Mouse (Mus musculus) neural tube, embryonic 15.5 days (tissue): ENCODE measurements around the gene BC048562. TPM values are rescaled to one million over a fixed set of nuclear protein-coding genes. Genes with fewer than 3 reads are reported as not detected.
A peak's percentile ranks its signal among the peaks of the same experiment; 100 is the strongest.

Experiments used
- ATAC-seq: fragments of 200-750 bp; cut with Nextera tagmentation; 2 replicates; pipeline ENCODE4 v1.8.0; 2017; ENCODE audit warnings: mild to moderate bottlenecking, moderate TSS enrichment, moderate library complexity; ENCODE audit not compliant: low FRiP score
- H3K27ac ChIP-seq: fragments of 300-500 bp; sonication (generic); replicated peaks from 2 replicates; pipeline ENCODE4 v1.5.1; 2015; ENCODE audit warnings: mild to moderate bottlenecking, inconsistent platforms
- H3K27me3 ChIP-seq: fragments of 300-500 bp; sonication (generic); replicated peaks from 2 replicates; pipeline ENCODE4 v1.6.1; 2015; ENCODE audit warnings: inconsistent platforms
- H3K36me3 ChIP-seq: fragments of 300-500 bp; sonication (generic); 2 replicates; pipeline ENCODE4 v1.6.1; 2015; ENCODE audit warnings: inconsistent platforms
- H3K4me1 ChIP-seq: fragments of 300-500 bp; sonication (generic); 2 replicates; pipeline ENCODE4 v1.6.1; 2015; ENCODE audit warnings: inconsistent platforms
- H3K4me2 ChIP-seq: fragments of 300-500 bp; sonication (generic); 2 replicates; pipeline ENCODE4 v1.6.1; 2015; ENCODE audit warnings: inconsistent platforms, mild to moderate bottlenecking, moderate library complexity
- H3K4me3 ChIP-seq: fragments of 300-500 bp; sonication (generic); replicated peaks from 2 replicates; pipeline ENCODE4 v1.5.1; 2015; ENCODE audit warnings: mild to moderate bottlenecking, inconsistent platforms
- H3K9ac ChIP-seq: fragments of 300-500 bp; sonication (generic); replicated peaks from 2 replicates; pipeline ENCODE4 v1.6.1; 2015; ENCODE audit warnings: mild to moderate bottlenecking, inconsistent platforms
- H3K9me3 ChIP-seq: fragments of 300-500 bp; sonication (generic); replicated peaks from 2 replicates; pipeline ENCODE4 v1.6.1; 2016; ENCODE audit warnings: inconsistent platforms
- WGBS: fragments of 180-500 bp; shearing (Covaris S2); methylation state at CpG from one replicate; pipeline ENCODE4 v1.1.7; 2015; ENCODE audit warnings: mixed read lengths; 5-methylcytosine and 5-hydroxymethylcytosine counted together
- polyA plus RNA-seq: library from polyadenylated mRNA; unstranded; fragments of >200 nt; fragmentation: Nextera tagmentation; extraction: Ambion mirVana; gene quantifications from 2 replicates; pipeline ENCODE4 v1.2.1, GENCODE M21; 2015

The BC048562 gene
- polyA plus RNA-seq, 1 experiment from 2014 or later, result not detected

- peak overlapping the region; percentile 92 for H3K4me2 ChIP-seq
- no peaks in the 10 kb centered on the region for H3K9me3 ChIP-seq
- H3K27me3 ChIP-seq, result no peaks in the 10 kb centered on the region
- no peak overlapping the region for H3K27ac ChIP-seq
- H3K36me3 ChIP-seq, result peaks cover 54% of the 10 kb centered on the region
- no peak for ATAC-seq
- peak overlapping the region; percentile 85; the same call in 1 of the 2 replicates for H3K9ac ChIP-seq
- H3K4me1 ChIP-seq, result peaks cover 27% of the 10 kb centered on the region
- WGBS, result 85% methylated on average over 16 of the region's 16 CpGs
- H3K4me3 ChIP-seq, result peak overlapping the region; percentile 88
These were observed 55.9 kb downstream of the BC048562 start for GRCm38 (mm10) chr9:108492043-108492750.

GRCm38 (mm10) chr9:108493246-108493645, 57.0 kb downstream of the BC048562 start:
- ATAC-seq, result no peak

GRCm38 (mm10) chr9:108494146-108494825, 58.0 kb downstream of the BC048562 start:
- H3K9ac ChIP-seq, result no peak overlapping the region
- H3K27ac ChIP-seq, result no peak overlapping the region
- no peak overlapping the region for H3K4me3 ChIP-seq
- WGBS, result 94% methylated on average over 19 of the region's 19 CpGs
- H3K4me1 ChIP-seq, result peaks cover 26% of the 10 kb centered on the region
- H3K4me2 ChIP-seq, result no peak overlapping the region
- no peaks in the 10 kb centered on the region for H3K9me3 ChIP-seq
- peaks cover 72% of the 10 kb centered on the region for H3K36me3 ChIP-seq
- no peaks in the 10 kb centered on the region for H3K27me3 ChIP-seq
- no peak for ATAC-seq

More at GRCm38 (mm10) chr9:108493246-108493645, 57.0 kb downstream of the BC048562 start:
- no peak overlapping the region for H3K4me2 ChIP-seq
- no peak overlapping the region for H3K9ac ChIP-seq
- 97% methylated on average over 8 of the region's 8 CpGs for WGBS
- peaks cover 63% of the 10 kb centered on the region for H3K36me3 ChIP-seq
- no peak overlapping the region for H3K4me3 ChIP-seq
- H3K9me3 ChIP-seq, result no peaks in the 10 kb centered on the region
- H3K27ac ChIP-seq, result no peak overlapping the region
- H3K4me1 ChIP-seq, result peaks cover 27% of the 10 kb centered on the region
- H3K27me3 ChIP-seq, result no peaks in the 10 kb centered on the region

GRCm38 (mm10) chr9:108494905-108495304, 58.6 kb downstream of the BC048562 start:
- WGBS, result 85% methylated on average over 10 of the region's 10 CpGs
- Histone ChIP-seq H3K27ac (no peak overlapping the region), H3K27me3 (no peaks in the 10 kb centered on the region), H3K9me3 (no peaks in the 10 kb centered on the region), H3K4me1 (peaks cover 20% of the 10 kb centered on the region), H3K4me2 (no peak overlapping the region), H3K9ac (no peak overlapping the region), H3K4me3 (no peak overlapping the region), H3K36me3 (peaks cover 78% of the 10 kb centered on the region)
- ATAC-seq, result no peak

Other genes starting within 250 kb of the BC048562 start
- 8.8 and 9.7 TPM in 2 replicates for gene Bsn, start 246.1 kb upstream of the BC048562 start, polyA plus RNA-seq
- gene Dag1, start 172.5 kb upstream of the BC048562 start, polyA plus RNA-seq, result 64.0 and 70.4 TPM in 2 replicates
- gene Nicn1, start 146.1 kb upstream of the BC048562 start, polyA plus RNA-seq, result 117 and 136 TPM in 2 replicates
- gene Amt, start 139.6 kb upstream of the BC048562 start, polyA plus RNA-seq, result 24.2 and 30.5 TPM in 2 replicates
- gene Rhoa, start 130.4 kb upstream of the BC048562 start, polyA plus RNA-seq, result 261 and 304 TPM in 2 replicates
- 49.2 and 52.0 TPM in 2 replicates for gene Tcta, start 130.3 kb upstream of the BC048562 start, polyA plus RNA-seq
- 460 and 559 TPM in 2 replicates for gene Gpx1, start 97.6 kb upstream of the BC048562 start, polyA plus RNA-seq
- 110 and 111 TPM in 2 replicates for gene Usp4, start 88.6 kb upstream of the BC048562 start, polyA plus RNA-seq
- gene 1700102P08Rik, start 43.7 kb upstream of the BC048562 start, polyA plus RNA-seq, result 1.1 and 1.3 TPM in 2 replicates
- gene Ccdc36, start 8.0 kb upstream of the BC048562 start, polyA plus RNA-seq, result 1.3 and 1.7 TPM in 2 replicates
- gene Ccdc71, start 24.0 kb downstream of the BC048562 start, polyA plus RNA-seq, result 53.7 and 64.4 TPM in 2 replicates
- 58.4 and 59.8 TPM in 2 replicates for gene Klhdc8b, start 25.1 kb downstream of the BC048562 start, polyA plus RNA-seq
- gene Lamb2, start 43.3 kb downstream of the BC048562 start, polyA plus RNA-seq, result 17.5 and 18.8 TPM in 2 replicates
- gene Usp19, start 54.1 kb downstream of the BC048562 start, polyA plus RNA-seq, result 66.1 and 68.0 TPM in 2 replicates
- 58.1 and 78.1 TPM in 2 replicates for gene Qars, start 71.2 kb downstream of the BC048562 start, polyA plus RNA-seq
- 111 and 114 TPM in 2 replicates for gene Qrich1, start 80.3 kb downstream of the BC048562 start, polyA plus RNA-seq
- 105 and 130 TPM in 2 replicates for gene Impdh2, start 123.8 kb downstream of the BC048562 start, polyA plus RNA-seq
- 75.0 and 78.2 TPM in 2 replicates for gene Ndufaf3, start 131.0 kb downstream of the BC048562 start, polyA plus RNA-seq
- gene Dalrd3, start 133.4 kb downstream of the BC048562 start, polyA plus RNA-seq, result 279 and 285 TPM in 2 replicates
- gene Wdr6, start 142.3 kb downstream of the BC048562 start, polyA plus RNA-seq, result 247 and 279 TPM in 2 replicates
- 36.4 and 44.2 TPM in 2 replicates for gene P4htm, start 161.2 kb downstream of the BC048562 start, polyA plus RNA-seq
- 44.4 and 47.3 TPM in 2 replicates for gene Arih2, start 212.9 kb downstream of the BC048562 start, polyA plus RNA-seq
- 41.4 and 49.4 TPM in 2 replicates for gene Slc25a20, start 225.6 kb downstream of the BC048562 start, polyA plus RNA-seq